Mouse (Mus musculus): ENCODE results near the gene 4931406P16Rik.
A peak's percentile ranks its signal among the peaks of the same experiment; 100 is the strongest.
"Not testable (repeated sequence)": the region's sequence is repeated elsewhere in the genome, so short reads cannot be mapped to it uniquely, and the experiment has no call there.

Gene 4931406P16Rik

GRCm38 (mm10) chr7:34208027-34208745, 105.2 kb downstream of the 4931406P16Rik start:
- no peak for DNase-seq (ENCODE audit: low spot score)

- no peak for DNase-seq (ENCODE audit: low spot score)
Observed at GRCm38 (mm10) chr7:34206331-34206730, 107.0 kb downstream of the 4931406P16Rik start.

DNA sequence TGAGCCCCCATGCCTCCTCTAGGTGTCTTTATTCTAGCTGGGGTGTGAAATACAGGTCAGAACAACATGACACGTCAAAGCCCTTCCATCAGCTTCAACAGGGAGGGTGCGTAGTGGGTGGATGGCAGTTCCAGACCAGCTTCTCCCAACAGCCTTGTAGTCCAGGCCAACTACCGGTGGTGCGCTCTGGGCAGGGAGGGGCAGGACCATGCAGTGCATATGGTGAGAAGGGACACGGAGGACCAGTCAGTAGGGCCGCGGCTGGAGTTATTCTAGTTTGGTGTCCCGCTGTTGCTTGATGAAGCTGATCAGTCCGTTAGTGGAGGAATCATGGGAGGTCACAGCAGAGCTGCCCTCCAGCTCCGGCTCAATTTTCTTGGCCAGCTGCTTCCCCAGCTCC, 111.2 kb downstream of the 4931406P16Rik start:
- DNase-seq (ENCODE audit: low spot score) = not testable (repeated sequence)

DNA sequence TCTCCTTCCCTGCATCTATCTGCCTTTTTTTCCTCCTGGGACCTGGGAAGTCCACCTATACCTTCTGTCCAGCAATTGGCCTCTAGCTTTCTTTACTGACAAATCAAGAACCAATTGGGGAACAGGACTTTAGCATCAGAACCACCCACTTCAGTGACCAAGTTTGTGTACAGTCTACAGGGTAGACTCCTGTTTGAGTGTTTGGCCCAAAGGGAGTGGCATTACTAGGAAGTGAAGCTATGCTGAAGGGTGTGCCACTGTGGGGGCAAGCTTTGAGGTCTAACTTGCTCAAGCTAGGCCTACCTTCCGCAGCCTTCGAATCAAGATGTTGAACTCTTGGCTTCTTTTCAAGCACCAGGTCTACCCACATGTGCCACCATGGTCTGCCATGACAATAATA, 112.5 kb downstream of the 4931406P16Rik start:
- DNase-seq (ENCODE audit: low spot score) = no peak

GRCm38 (mm10) chr7:34198346-34198745, 115.0 kb downstream of the 4931406P16Rik start:
- DNase-seq (ENCODE audit: low spot score) = no peak

- DNase-seq (ENCODE audit: low spot score) = peak; percentile 91
Observed at GRCm38 (mm10) chr7:34196132-34197128, 116.9 kb downstream of the 4931406P16Rik start, which contains the start of gene Pdcd2l. Gene Pdcd2l, minus strand, starts transcription at chr7:34196661.

GRCm38 (mm10) chr7:34195632-34196031, 117.7 kb downstream of the 4931406P16Rik start:
- DNase-seq (ENCODE audit: low spot score) = no peak

DNA sequence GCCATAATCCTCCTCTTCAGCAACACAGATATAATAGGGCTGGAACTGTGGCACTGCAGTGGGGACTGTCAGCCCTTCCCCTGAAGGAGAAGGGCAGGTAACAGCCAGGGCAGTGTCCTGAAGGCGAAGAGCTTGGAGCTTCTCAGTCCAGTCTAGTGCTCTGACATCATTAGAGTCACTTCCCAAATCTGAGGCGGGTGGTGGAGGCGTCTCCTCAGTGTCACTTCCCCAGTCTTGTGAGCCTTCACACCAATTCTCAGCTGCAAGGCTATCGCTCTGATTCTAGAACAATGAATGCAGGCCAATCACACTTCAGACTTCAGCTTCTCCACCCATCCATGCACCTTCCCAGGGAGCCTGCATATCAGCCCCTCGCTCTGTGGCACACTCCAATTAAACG, 120.5 kb downstream of the 4931406P16Rik start:
- no peak for DNase-seq (ENCODE audit: low spot score)

DNA sequence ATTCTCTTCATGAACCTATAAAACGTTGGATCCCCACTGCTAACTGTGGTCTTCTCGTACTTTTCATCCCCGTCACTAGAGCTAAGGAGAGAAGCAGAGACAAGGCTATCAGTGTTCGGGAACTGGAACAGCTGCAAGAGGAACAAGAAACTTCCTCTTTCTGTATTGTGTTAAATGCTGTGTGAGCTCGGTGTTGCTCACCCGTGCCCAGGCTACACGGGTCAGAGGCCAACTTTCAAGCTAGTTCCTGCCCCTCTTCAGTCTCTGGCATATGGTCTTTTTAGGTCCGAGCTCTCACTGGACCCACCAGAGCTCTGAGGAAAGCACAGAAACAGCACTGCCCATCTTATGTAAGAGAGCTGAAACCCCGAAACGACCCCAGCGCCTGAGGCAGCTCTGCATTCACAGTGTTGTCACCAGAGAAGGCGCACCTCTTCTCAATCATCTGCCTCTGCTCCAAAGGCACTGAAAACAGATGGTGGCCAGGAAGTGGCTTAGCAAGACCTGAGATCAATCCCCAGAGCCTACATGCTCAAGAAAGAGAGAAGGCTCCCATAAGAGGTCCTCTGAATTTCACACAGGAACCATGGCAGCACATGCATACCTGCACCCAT, 123.9 kb downstream of the 4931406P16Rik start:
- no peak for DNase-seq (ENCODE audit: low spot score)
